Mouse (Mus musculus) spleen, adult 12 weeks (tissue): ENCODE measurements at regions not wholly inside any gene's neighbourhood (a gene's known extent, or its start where the extent isn't known, plus 50 kb on each side); places are given as distances from the start of the nearest gene placed in this dataset.

Experiments used
- DNase-seq: peaks from one replicate; pipeline ENCODE4 v3.0.0; 2022; ENCODE audit warnings: low spot score

DNA sequence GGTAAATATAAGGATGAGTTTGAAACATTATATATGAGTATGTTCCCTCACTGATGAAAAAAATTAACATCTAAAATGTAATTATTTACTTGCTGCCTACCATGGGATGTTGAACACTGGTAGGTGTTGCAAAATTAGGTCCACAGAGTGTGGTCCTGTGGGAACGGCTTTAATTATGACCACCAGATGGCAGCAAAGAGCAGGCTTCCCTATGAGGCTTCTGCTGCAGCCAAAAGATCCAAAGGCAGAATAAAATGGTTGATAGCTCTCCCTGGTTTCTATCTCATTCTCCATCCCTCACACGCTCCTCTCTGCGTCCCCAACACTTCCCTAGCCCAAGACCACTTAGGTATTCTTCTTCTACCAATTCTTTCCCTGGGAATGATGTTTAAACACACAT, 54.6 kb upstream of the Cit start:
- DNase-seq, result peak; percentile 4
